Mouse (Mus musculus): ENCODE data around the gene Trp73. TPM values are rescaled to one million over a fixed set of nuclear protein-coding genes. Genes with fewer than 3 reads are reported as not detected.

The Trp73 gene
- polyA plus RNA-seq, 1 experiment from 2014 or later, result 0.20 TPM

DNA sequence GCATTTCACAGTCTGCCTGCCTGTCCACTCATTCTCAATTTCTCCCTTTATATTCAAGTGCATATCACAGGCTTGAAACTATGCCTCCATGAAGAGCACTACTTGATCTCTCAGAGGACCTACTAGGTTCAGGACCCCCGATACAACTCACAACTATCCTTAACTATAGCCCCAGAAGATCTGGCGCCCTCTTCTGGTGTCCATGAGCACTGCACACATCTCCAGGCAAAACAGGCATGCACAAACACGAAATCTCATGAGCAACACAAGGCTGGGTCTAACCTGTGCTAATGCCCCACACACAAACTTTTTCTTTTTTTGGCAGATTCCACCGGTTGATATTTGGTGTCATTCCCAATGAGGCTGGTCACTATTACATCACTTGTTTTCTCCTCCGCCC lies 94.2 kb downstream of the Trp73 start:
- ATAC-seq (replicated peaks; ENCODE audit: extremely low read depth, insufficient read depth, low FRiP score), result no peak
- Histone ChIP-seq H3K4me3 (ENCODE audit: low read length) (no peak overlapping the region), H3K27ac (ENCODE audit: low read length) (no peak overlapping the region), H3K4me1 (ENCODE audit: control insufficient read depth, insufficient read depth, low read length) (no peaks in the 10 kb centered on the region), H3K27me3 (ENCODE audit: control insufficient read depth, insufficient read depth, low read length) (no peaks in the 10 kb centered on the region), H3K4me2 (ENCODE audit: low read depth, low read length) (no peak overlapping the region), H3K9me3 (replicated peaks; ENCODE audit: control insufficient read depth, low read length) (no peaks in the 10 kb centered on the region), H3K36me3 (ENCODE audit: control insufficient read depth, insufficient read depth) (no peaks in the 10 kb centered on the region), H3K9ac (ENCODE audit: low read length) (no peak overlapping the region)
- WGBS, result 62% methylated on average over 5 of the region's 5 CpGs

DNA sequence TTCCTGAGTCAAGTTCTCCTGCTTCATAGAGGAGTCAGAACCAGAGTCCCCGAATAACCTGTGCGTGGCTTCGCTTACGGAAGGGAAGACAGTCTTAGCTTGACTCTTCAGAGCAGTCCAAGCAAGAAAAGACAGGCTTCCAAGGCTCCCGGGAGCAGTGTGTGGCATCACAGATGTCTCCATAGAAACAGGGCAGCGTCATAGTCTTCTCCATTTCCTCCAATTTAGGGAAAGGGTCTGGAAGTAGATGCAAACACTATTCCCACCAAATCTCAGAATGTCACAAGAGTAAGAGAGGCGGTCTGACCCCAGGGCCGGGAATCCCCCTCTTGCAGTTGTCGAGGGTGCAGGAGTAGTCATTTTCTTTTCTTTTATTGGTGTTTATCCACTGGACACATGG lies 97.4 kb downstream of the Trp73 start, which contains the start of gene Ccdc27:
Ccdc27 (minus strand) TSS at position 101 of the 400 bp plus-strand sequence.
- 79% methylated on average over 9 of the region's 9 CpGs for WGBS
- H3K36me3 ChIP-seq (ENCODE audit: control insufficient read depth, insufficient read depth), result no peaks in the 10 kb centered on the region
- ATAC-seq (replicated peaks; ENCODE audit: extremely low read depth, insufficient read depth, low FRiP score), result no peak

DNA sequence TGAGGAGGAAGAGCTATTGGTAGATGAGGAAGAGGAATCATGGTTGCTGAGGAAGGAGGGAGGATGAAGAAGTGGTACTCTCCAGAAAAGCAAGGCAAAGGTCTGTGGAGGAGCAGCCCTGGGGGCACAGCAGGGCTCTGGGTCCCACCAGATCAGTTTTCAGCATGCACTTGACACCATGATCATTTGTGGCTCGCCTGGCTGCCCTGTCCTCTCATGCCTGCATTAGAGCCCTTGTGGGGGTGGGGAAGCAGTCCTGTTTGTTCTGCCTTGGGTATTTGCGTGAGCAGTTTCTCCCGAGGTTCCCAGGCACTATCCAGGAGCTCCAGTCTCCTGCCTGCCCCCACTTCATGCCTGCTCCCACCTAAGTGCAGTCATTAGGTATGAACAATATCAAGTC lies 102.9 kb downstream of the Trp73 start:
- H3K27me3 ChIP-seq (ENCODE audit: control insufficient read depth, insufficient read depth, low read length), result peaks cover 3% of the 10 kb centered on the region; the same call in 1 of the 2 replicates
- ATAC-seq (replicated peaks; ENCODE audit: extremely low read depth, insufficient read depth, low FRiP score), result no peak
- no peak overlapping the region for H3K27ac ChIP-seq (ENCODE audit: low read length)
- H3K36me3 ChIP-seq (ENCODE audit: control insufficient read depth, insufficient read depth), result no peaks in the 10 kb centered on the region
- 51% methylated on average over 3 of the region's 3 CpGs for WGBS
- no peak overlapping the region for H3K4me2 ChIP-seq (ENCODE audit: low read depth, low read length)
- no peak overlapping the region for H3K4me3 ChIP-seq (ENCODE audit: low read length)
- no peaks in the 10 kb centered on the region for H3K4me1 ChIP-seq (ENCODE audit: control insufficient read depth, insufficient read depth, low read length)
- no peaks in the 10 kb centered on the region for H3K9me3 ChIP-seq (replicated peaks; ENCODE audit: control insufficient read depth, low read length)
- no peak overlapping the region for H3K9ac ChIP-seq (ENCODE audit: low read length)

More for the DNA sequence above, 97.4 kb downstream of the Trp73 start, which contains the start of gene Ccdc27:
- no peak within 1 kb of the TSS for H3K4me3 ChIP-seq (ENCODE audit: low read length)
- H3K4me1 ChIP-seq (ENCODE audit: control insufficient read depth, insufficient read depth, low read length), result no peaks in the 10 kb centered on the region
- no peak within 1 kb of the TSS for H3K27ac ChIP-seq (ENCODE audit: low read length)
- H3K9me3 ChIP-seq (replicated peaks; ENCODE audit: control insufficient read depth, low read length), result no peaks in the 10 kb centered on the region
- H3K9ac ChIP-seq (ENCODE audit: low read length), result no peak within 1 kb of the TSS
- H3K27me3 ChIP-seq (ENCODE audit: control insufficient read depth, insufficient read depth, low read length), result no peaks in the 10 kb centered on the region
- no peak within 1 kb of the TSS for H3K4me2 ChIP-seq (ENCODE audit: low read depth, low read length)

- no peak overlapping the region for H3K9ac ChIP-seq (ENCODE audit: low read length)
- H3K9me3 ChIP-seq (replicated peaks; ENCODE audit: control insufficient read depth, low read length), result no peaks in the 10 kb centered on the region
- H3K27me3 ChIP-seq (ENCODE audit: control insufficient read depth, insufficient read depth, low read length), result peaks cover 2% of the 10 kb centered on the region; the same call in 1 of the 2 replicates
- H3K27ac ChIP-seq (ENCODE audit: low read length), result no peak overlapping the region
- no peaks in the 10 kb centered on the region for H3K36me3 ChIP-seq (ENCODE audit: control insufficient read depth, insufficient read depth)
- H3K4me3 ChIP-seq (ENCODE audit: low read length), result no peak overlapping the region
- no peak for ATAC-seq (replicated peaks; ENCODE audit: extremely low read depth, insufficient read depth, low FRiP score)
- peaks cover 20% of the 10 kb centered on the region for H3K4me1 ChIP-seq (ENCODE audit: control insufficient read depth, insufficient read depth, low read length)
- H3K4me2 ChIP-seq (ENCODE audit: low read depth, low read length), result no peak overlapping the region
Measured at GRCm38 (mm10) chr4:154028646-154029045, 111.4 kb downstream of the Trp73 start.

GRCm38 (mm10) chr4:154028066-154028465 lies 111.9 kb downstream of the Trp73 start:
- no peaks in the 10 kb centered on the region for H3K36me3 ChIP-seq (ENCODE audit: control insufficient read depth, insufficient read depth)
- no peak overlapping the region for H3K9ac ChIP-seq (ENCODE audit: low read length)
- no peaks in the 10 kb centered on the region for H3K9me3 ChIP-seq (replicated peaks; ENCODE audit: control insufficient read depth, low read length)
- no peak overlapping the region for H3K4me3 ChIP-seq (ENCODE audit: low read length)
- no peak overlapping the region for H3K27ac ChIP-seq (ENCODE audit: low read length)
- 68% methylated on average over 7 of the region's 7 CpGs for WGBS
- H3K4me1 ChIP-seq (ENCODE audit: control insufficient read depth, insufficient read depth, low read length), result peaks cover 25% of the 10 kb centered on the region
- peaks cover 2% of the 10 kb centered on the region; the same call in 1 of the 2 replicates for H3K27me3 ChIP-seq (ENCODE audit: control insufficient read depth, insufficient read depth, low read length)
- H3K4me2 ChIP-seq (ENCODE audit: low read depth, low read length), result no peak overlapping the region
- ATAC-seq (replicated peaks; ENCODE audit: extremely low read depth, insufficient read depth, low FRiP score), result no peak

DNA sequence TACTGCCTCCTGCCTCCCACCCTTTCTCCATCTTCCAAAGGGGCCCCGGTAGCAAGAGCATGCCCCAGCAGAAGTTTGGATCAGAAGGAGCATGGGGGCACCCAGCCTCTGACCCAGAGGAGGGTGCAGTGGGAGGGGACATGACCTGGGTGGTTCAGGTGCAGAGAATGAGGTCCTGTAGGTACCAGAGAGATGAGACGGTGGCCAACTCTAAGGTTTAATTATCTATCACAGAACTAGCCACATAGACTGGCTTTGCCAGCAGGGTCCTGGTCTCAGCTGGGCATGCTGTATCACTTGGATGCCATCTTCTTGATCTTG lies 113.6 kb downstream of the Trp73 start:
- peaks cover 25% of the 10 kb centered on the region for H3K4me1 ChIP-seq (ENCODE audit: control insufficient read depth, insufficient read depth, low read length)
- 0 out of 2 replicates have a peak, but pooled peaks have one; percentile 0 for ATAC-seq (replicated peaks; ENCODE audit: extremely low read depth, insufficient read depth, low FRiP score)
- H3K9me3 ChIP-seq (replicated peaks; ENCODE audit: control insufficient read depth, low read length), result no peaks in the 10 kb centered on the region
- no peak overlapping the region for H3K27ac ChIP-seq (ENCODE audit: low read length)
- whole genome bisulfite sequencing, result 22% methylated on average over 2 of the region's 2 CpGs
- peaks cover 5% of the 10 kb centered on the region for H3K36me3 ChIP-seq (ENCODE audit: control insufficient read depth, insufficient read depth)
- peak overlapping the region; percentile 63 for H3K4me3 ChIP-seq (ENCODE audit: low read length)
- peak overlapping the region; percentile 63 for H3K4me2 ChIP-seq (ENCODE audit: low read depth, low read length)
- H3K9ac ChIP-seq (ENCODE audit: low read length), result peak overlapping the region; percentile 55
- peaks cover 2% of the 10 kb centered on the region; the same call in 1 of the 2 replicates for H3K27me3 ChIP-seq (ENCODE audit: control insufficient read depth, insufficient read depth, low read length)

- H3K27ac ChIP-seq (ENCODE audit: low read length), result peak within 1 kb of the TSS; percentile 79
- 3% methylated on average over 33 of the region's 33 CpGs for WGBS
- peak within 1 kb of the TSS; percentile 63 for H3K4me2 ChIP-seq (ENCODE audit: low read depth, low read length)
- H3K9me3 ChIP-seq (replicated peaks; ENCODE audit: control insufficient read depth, low read length), result no peaks in the 10 kb centered on the region
- H3K36me3 ChIP-seq (ENCODE audit: control insufficient read depth, insufficient read depth), result peaks cover 11% of the 10 kb centered on the region
- peak within 1 kb of the TSS; percentile 55 for H3K9ac ChIP-seq (ENCODE audit: low read length)
- peaks cover 25% of the 10 kb centered on the region for H3K4me1 ChIP-seq (ENCODE audit: control insufficient read depth, insufficient read depth, low read length)
- ATAC-seq (replicated peaks; ENCODE audit: extremely low read depth, insufficient read depth, low FRiP score), result peak; percentile 61
- H3K4me3 ChIP-seq (ENCODE audit: low read length), result peak within 1 kb of the TSS; percentile 63
- H3K27me3 ChIP-seq (ENCODE audit: control insufficient read depth, insufficient read depth, low read length), result peaks cover 2% of the 10 kb centered on the region; the same call in 1 of the 2 replicates
Measured at GRCm38 (mm10) chr4:154025641-154026440, 114.2 kb downstream of the Trp73 start, which contains the start of gene Smim1. TSS of gene Smim1 (minus strand) at chr4:154026230.

DNA sequence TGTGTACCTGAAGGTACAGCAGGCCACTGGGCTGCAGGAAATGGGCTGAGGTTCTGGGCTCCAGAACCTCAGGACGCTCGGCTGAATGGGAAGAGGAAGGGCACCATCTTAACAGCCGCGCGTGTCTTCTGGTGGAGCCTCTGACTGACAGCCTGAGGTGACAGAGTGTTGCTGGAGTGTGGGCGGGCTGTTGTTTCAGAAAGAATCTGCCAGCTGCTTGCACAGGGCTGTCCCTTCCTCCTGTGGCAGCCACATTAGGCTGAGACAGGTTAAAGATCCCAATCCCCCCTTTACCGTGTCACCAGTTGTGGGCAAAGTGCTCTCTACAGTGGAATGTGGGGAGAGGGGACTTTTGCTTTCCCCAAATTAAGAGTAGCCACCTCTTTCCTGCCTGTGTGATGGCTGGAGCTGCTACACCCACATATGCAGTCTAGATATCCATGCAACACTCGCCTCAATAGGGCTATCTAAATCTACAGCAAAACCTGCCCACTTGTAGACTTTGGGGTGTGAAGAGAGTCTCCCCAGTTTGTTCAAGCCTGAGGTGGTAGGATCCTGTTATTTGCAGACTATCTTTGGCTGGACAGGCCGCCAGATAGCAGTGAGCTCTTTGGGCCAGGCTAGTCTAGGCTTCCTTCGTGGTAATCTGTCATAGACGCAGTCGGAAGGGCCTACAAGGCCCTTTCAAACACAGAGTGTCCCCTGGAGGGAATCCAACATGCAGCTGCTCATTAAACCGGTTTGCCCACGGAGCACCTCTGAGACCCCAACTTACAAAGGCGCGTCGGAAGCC lies 115.1 kb downstream of the Trp73 start:
- Histone ChIP-seq H3K36me3 (ENCODE audit: control insufficient read depth, insufficient read depth) (peaks cover 18% of the 10 kb centered on the region), H3K4me1 (ENCODE audit: control insufficient read depth, insufficient read depth, low read length) (peaks cover 25% of the 10 kb centered on the region)

More for the DNA sequence above, 115.1 kb downstream of the Trp73 start:
- Histone ChIP-seq H3K27me3 (ENCODE audit: control insufficient read depth, insufficient read depth, low read length) (peaks cover 2% of the 10 kb centered on the region; the same call in 1 of the 2 replicates), H3K9me3 (replicated peaks; ENCODE audit: control insufficient read depth, low read length) (no peaks in the 10 kb centered on the region), H3K4me3 (ENCODE audit: low read length) (peak overlapping the region; percentile 63), H3K27ac (ENCODE audit: low read length) (peak overlapping the region; percentile 79), H3K4me2 (ENCODE audit: low read depth, low read length) (peak overlapping the region; percentile 63), H3K9ac (ENCODE audit: low read length) (peak overlapping the region; percentile 55)
- WGBS, result 25% methylated on average over 17 of the region's 17 CpGs
- no peak for ATAC-seq (replicated peaks; ENCODE audit: extremely low read depth, insufficient read depth, low FRiP score)

Measured in heart, embryonic 16.5 days (tissue).